Mouse (Mus musculus) thymus, postnatal 25 days (tissue): ENCODE measurements around the gene Lrrc75a.
"Not testable (repeated sequence)": the region's sequence is repeated elsewhere in the genome, so short reads cannot be mapped to it uniquely, and the experiment has no call there.

ENCODE experiments used
- DNase-seq: peaks from one replicate; pipeline ENCODE4 v3.0.0; 2022

The Lrrc75a gene

DNA sequence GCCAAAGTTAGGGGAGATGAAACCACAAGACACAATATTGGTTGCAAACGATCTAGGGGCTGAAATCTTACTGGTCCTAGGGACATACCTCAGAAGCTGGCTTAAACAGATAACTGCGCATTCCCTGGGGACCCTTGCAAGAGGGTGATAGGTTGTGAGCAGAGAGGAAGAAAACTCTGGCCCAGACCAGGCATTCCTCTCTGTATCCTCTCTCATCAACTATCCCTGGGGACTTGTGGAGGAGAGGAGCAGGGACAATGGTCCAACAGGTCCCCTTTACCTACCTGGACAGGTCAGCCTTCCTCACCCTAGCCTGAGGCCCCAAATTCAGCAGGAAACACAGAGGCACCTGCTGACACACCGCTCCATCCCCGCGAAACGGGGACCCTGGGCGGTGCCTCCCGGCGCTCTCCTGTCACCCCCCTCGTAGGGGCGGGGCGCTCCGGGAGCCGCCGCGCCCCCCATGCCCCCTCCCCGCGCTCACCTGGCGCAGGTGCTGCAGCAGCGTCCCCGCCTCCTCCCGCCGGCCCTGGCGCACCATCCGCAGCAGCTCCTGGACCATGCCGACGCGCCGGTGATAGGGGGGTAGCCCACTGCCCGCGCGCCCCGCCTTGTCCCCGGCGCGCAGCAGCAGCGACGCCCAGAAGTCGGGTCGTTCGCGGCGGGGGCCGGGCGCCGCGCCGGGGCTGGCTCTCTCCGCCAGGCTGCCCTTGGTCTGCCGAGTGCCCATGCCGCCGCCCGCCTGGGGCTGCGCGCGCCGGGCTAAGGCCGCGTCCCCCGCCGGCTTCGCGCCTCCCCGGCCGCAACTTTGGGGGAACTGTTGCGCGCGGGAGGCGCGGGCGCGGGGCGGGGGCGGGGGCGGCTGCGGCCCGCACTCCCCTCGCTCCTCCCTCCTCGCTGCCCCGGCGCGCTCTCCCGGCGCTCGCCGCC is at the start of gene Lrrc75a:
Gene Lrrc75a (minus strand): TSS at position 863 of the 930 bp plus-strand sequence.
- DNase-seq: peak; percentile 49

DNA sequence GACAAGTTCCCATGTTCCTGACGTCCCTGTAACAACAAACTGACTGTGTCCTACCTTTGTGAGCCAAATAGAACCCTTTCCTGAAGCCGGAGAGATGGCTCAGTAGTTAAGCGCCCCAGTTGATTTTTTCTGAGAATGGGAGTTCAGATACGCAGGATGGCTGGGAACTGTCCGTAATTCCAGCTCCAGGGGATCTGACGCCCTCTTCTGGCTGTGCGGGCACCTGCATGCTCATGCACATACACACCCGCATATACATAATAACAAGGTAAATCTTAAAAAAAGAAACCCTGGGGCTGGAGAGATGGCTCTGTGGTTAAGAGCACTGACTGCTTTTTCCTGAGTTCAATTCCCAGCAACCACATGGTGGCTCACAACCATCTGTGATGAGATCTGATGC is 46.8 kb upstream of the Lrrc75a start:
- no peak for DNase-seq

DNA sequence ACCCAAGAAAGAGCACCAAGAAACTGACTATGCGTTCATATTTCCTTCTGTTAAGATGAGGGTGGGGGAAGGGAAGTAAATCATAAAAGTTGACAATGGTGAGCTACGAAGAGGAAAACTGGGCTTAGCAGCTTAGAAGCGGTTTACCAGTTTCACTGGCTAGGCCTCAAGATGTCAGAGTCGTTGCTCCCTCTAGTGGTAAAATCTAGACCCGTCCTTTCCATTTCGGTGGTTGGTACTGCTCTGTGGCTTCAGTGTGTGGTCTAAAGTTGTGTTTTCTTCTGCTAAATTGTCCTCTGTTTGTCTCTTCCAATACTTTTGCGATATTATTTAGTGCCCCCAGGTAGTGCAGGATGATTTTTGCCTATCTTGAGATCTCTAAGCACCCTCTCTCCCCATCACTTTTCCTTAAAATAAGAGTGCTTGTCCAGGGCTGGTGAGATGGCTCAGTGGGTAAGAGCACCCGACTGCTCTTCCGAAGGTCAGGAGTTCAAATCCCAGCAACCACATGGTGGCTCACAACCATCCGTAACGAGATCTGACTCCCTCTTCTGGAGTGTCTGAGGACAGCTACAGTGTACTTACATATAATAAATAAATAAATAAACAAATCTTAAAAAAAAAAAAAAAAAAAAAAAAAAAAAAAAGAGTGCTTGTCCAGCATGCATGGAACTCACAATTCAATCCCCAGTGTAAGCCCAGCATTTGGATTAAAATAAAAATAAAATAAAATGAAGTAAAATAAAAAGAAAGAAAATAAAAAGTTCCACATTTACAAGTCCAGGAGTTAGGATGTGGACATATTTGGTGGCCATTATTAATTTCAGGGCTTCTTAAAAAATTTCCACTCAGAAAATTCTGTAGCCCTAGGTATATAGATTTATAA is 45.2 kb upstream of the Lrrc75a start:
- DNase-seq: peak; percentile 25

DNA sequence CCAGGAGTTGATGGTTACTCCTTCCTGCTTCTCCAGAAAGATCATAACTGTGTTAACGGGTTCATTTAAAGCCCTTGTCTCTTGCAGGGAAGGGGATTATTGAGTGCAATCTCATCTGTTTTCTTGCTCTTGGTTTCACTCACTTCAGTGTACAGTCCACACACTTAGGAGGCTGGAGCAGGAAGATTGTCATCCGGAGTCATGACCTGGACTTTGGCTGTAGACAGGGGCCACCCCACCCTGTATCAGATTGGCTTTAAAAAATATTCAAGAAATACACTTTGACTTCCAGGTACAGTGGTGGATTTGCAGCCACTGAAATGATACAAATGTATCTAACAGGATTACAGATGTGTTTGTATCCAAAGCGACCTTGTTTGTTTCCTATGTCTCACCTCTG is 43.3 kb upstream of the Lrrc75a start:
- no peak for DNase-seq

DNA sequence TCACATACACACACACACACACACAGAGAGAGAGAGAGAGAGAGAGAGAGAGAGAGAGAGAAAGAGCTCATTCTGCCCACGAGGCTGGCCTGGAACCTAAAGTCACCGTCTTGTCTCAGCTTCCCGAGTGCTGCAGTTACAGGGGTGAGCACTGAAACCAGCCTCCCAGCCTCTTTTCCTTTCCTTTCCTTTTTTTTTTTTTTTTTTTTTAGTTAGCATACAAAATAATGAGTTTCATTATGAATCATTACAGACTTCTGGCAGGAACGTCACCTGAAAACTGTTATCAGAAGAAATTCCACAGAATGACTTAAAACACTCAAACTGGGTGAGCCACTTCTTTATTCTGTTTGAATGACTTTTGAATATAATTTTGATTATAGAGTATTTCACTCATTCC is 31.6 kb upstream of the Lrrc75a start:
- no peak for DNase-seq

DNA sequence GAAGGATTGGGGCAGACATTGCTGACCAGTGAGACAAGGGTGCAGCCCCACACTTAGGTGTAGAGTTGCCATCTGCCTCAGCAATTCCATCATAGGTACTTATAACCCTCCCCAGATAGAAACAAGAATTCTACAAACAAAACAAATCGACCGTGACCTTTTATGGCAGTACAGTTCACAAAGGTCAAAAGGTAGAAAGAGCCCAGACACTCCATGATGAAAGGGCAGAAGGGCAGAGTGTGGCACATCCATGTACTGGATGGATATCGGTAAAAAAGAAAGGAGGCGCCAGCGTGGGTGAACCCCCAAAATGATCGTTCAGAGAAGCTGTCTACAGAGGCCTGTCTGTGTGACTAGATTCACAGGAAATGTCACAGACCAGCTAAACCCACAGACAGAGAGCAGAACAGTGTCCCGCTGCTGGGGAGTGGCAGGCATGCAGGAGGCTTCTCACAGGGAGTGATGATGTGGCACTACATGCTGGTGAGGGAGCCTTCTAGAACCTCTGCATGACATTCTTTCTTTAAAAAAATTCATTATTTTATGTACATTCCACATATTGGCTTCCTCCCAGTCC is 30.5 kb upstream of the Lrrc75a start:
- DNase-seq: peak; percentile 5

DNA sequence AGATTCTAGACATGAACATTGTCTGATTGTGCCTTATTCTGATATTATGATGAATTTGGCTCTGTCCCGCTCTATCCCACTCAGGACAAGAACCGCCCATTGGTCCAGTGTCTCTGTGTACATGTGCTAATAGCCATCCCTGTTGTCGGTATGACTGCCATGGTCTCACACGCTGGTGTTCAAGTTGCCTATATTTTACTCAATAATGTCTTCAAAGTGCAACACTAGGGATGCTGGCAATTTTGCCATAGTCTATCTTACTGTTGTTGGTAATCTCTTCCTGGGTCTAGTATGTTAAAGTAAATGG is 27.9 kb upstream of the Lrrc75a start:
- no peak for DNase-seq

DNA sequence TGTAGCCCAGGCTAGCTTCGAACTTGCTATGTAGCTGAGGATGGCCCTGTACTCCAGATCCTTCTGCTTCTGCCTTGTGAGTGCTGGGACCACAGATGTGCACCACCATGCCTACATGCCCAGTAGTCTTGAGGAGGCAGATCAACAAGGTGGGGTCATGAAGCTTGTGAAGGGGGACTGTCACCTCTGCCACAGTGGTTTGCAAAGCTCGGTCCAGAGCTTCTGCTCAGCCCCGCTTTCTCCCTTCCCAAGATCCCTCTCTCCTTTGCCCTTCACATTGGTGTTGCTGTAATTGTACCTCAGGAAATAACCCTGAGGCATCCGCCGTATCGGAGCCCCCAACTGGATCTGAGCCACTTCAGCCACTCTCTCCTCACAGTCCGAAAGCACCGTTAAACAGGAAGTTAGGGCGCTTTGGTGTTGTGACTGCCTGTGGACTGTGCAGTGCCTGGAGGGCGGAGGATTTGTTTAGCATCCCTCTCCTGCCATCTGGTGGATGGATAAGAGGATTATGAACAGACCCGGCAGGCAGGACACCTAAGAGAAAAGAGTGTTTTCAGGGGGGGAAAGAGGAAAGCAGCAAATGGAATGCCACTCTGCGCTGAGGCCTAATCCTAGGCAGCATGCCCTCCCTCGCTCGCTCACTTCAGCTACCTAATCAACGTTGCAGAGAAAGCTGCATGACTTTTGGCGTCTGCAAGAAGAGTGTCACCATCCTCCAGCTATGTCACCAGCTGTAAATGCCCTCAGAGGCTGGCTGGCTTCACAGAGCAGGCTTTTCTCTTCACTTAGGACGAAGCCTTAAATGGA is 27.4 kb upstream of the Lrrc75a start:
- peak; percentile 57 for DNase-seq

DNA sequence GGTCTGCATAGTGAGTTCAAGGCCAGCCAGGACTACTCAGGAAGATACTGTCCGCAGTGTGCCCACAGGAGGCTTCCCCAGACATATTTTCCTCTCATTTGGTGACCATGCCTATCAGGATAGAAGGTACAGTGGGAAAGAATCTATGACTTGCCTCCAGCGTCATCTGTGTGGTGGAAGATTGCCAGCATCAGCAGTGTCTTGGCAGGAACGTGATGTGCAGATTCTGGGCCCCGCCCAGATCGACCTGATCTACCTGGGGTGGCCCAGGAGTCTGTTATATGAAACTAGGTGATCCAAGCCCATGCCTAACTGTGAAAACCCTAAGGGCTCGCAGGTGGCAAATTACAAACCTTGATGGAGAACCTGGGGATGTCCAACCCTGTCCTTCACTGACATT is 21.7 kb upstream of the Lrrc75a start:
- no peak for DNase-seq

DNA sequence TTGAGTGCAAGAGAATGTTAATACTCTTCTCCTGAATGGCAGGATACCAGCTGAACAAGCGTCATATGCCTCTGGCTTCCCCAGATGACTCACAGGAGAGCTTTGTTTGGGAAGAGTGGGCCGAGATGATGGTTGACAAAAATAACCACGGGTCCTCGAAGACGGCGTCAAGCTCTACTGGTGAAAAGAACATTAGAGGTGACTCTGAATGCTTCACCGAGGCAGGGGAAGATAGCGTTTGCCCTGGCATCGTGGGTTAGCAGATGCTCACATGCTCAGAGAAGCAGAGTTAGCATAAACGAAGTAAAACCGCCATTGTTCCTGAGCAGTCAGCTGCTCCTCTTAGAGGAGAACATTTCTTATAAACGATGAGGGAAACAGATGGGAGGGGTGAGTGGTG is 21.1 kb upstream of the Lrrc75a start:
- no peak for DNase-seq

DNA sequence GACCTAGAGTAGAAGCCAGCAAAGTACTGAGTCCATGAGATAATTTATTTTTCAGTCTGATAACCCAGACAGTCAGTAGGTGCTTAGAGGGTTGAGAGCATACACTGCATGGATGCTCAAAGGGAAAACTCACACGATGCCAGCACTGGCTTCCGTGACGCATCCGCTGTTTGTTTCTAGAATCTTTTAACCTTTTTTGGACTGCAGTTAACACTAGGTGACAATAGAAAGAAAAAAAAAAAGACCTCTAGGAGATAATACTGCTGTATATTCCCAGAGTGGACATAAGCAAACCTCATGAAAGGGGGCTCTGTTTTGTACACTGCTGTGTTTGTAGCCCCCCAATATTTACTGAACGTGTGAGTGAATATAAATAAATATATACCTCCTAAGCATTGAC is 20.7 kb upstream of the Lrrc75a start:
- no peak for DNase-seq

DNA sequence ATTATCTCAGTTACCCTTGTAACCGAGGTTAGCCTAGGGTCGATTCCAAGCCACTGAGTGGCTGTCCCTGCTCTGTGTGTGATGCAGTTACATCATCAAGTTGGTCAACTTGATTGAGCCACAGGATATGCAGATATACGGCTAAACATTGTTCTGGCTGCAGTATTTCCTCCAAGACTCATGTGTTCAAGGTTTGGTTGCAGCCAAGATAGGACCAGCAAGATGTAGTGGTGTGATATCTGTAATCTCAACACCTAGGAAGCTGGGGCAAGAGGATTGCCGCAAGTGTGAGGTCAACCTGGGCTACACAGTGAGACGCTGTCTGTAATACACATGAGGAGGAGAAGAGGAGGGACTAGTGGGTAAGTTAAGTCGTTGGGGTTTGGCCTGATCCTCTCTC is 15.9 kb upstream of the Lrrc75a start:
- DNase-seq: no peak

DNA sequence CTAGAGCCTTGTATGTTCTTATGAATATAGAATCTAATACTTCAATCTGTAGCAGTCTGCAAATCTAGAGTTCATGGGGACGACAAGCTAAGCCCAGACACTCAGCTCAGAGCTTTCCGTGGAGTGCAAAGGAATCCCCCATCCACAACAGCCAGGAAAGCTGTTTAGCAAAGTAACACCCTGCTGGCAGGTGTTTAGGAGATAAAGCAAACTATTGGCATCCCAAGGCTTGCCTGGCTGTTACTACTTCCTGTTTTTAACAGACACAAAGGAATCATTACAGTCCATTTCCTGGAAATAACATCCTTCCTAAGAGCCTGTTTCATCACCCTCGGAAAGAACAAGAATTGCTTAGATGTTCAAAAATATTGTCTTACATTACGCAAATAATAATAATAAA is 12.6 kb upstream of the Lrrc75a start:
- no peak for DNase-seq

DNA sequence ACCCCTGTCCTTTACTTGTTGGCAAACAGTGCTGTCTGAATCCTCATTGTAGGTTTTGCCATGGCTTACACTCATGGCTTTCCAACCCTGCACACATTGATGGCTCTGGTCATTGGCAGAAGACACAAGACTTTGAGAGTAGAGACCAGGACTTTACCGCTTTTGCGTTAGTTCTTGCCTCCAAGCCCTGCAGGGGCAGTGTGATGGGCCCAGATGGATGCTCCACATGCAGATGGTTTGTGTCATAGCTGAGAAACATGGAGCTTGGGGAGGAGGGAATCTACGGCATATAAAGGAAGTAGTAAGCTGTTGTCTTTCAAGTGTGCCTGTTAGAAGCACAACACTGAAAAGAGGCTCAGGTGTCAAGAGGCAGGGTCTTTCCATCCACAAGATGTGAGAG is 3.8 kb upstream of the Lrrc75a start:
- no peak for DNase-seq

DNA sequence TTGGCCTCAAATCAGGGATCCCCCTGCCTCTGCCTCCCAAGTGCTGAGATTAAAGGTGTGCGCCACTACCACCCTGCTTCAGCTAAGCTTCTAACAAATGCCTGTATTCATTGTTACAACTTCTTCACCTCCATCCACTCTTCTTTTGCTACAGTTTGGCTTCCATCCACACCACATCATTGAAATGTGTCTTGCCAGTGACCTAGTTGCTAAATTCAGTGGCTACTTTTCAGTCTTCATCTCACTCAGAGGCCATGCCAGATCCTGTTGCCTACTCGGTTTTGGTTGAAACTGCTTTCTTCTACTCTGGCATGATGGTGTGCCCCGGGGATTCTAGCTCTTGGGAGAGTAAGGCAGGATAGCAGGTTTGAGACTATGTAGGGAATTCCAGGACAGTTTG is 3.2 kb upstream of the Lrrc75a start:
- DNase-seq: no peak

DNA sequence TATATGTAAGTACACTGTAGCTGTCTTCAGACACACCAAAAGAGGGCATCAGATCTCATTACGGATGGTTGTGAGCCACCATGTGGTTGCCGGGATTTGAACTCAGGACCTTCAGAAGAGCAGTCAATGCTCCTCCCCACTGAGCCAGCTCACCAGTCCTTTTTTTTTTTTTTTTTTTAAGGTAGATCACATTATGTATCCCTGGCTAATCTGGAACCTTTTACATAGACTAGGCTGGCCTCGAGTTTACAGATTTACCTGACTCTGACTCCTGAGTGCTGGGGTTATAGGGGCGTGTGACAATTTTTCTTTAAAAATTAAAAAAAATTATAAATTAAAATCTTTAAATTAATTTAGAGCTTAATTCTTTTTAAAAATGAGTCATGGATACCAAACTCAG is 1.5 kb upstream of the Lrrc75a start:
- not testable (repeated sequence) for DNase-seq

DNA sequence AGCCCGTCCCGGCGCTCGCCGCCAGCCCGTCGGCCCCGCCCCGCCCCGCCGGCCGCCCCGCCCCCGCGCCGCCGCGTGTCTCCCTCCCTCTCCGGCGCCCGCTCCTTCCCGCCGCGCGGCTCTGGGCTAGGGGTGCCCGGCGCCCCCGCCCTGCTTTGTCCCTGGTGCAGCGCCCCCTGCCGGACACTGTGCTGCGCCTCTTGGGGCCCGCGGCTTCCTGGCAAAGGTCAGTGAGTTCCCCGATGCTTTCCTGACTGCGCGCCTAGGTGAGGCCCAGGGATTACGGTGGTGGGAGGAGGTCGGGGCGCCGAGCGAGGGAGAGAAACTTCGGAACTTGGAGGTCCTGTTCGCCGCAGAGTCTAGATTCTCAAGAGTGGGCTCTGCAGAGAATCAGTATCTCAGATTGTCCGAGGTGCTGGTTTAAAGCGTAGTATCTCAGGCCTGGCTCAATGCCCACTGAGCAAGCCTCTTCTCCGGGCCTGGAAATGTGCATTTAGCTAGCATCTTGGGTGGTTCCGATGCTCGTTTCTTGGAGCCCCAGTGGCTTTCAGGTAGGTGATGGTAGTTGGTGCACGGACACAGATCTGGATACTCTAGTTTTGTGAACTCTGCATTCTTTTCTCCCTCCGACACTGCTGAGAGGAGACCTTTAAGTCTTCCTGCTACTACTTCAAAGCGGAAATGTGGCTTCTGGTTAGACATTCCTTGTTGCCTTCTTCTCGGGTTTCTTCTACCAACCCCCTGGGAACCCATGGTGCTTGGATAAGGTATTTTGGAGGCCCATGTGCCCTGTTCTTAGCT is 468 bp upstream of the Lrrc75a start, which contains the start of gene Mmgt2:
Gene Mmgt2 (plus strand): TSS at position 74 of the 801 bp plus-strand sequence.
- peak; percentile 98 for DNase-seq

DNA sequence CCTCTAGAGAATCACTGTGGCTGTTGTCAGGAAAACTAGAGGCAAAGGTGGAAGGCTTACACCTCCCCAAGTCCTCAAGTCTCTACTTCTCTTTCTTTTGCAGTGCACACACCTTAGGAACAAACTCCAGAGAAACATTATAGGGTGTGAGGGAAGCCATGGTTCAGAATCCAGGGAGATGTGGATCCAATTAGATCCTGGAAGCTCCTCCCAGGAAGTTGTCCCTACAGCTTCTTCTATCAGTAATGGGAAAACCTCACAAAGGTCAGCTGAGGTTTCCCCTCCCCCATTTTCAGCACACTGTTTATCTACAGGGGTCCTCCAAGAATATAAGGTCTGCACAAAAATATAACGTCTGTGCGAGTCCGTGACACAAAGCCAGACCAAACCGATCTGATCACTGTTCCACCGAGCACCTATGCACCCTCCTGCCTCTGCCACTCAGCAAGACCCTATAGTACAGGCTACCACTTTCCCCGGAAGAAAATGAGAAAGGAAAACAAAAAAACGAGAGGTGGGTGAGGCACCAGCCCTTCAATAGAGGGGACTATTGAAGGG is 1.3 kb downstream of the Lrrc75a start:
- no peak for DNase-seq

DNA sequence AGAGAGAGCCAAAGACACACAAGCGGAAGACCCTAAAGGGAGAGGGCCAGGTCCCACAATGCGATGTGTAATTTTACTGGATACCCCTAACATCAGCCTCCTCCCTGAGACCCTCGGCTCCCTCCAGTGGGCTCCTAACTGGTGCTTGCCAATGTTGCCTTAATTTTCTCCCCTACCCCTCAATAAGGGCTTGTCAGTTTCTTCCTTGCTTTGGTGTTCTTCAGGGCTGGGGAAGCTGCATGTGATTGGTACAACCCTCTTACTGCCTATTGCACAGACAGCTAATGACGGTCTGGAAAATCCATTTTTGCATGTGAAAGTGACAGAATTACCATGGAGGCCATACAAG is 1.9 kb downstream of the Lrrc75a start:
- no peak for DNase-seq

DNA sequence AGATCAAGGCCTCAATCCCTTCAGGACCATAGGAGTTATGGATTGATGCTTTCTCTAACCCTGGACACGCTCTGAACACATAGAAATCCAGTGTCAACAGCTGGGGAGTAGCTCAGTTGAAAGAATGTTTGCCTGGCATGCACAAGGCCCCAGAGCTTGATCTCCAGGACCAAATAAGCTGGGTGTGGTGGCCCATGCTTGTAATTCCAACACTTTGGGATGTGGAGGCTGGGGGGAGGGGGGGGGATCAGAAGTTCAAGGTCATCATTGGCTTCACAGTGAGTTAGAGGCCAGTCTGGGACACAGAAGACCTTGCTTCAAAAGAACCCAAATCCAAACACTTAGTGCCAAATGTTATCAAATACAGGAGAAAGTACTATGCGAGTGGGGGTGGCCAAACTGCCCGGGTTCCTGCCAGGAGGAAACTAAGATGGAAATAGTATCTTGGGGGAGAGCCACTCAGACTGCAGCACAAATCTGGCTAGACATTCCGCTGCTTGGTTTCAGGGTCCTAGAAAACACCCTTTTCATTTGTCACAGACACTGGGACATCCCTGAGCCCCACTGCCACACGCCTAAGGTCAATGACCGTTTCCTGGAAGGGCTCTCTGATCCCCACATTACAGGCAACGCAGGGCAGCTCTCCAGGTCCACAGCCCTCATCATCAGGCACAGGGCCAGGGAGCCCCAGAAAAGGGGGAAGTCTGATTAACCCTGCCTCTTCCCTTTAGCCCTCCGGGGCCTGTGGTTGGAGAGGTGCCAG is 2.4 kb downstream of the Lrrc75a start:
- no peak for DNase-seq

DNA sequence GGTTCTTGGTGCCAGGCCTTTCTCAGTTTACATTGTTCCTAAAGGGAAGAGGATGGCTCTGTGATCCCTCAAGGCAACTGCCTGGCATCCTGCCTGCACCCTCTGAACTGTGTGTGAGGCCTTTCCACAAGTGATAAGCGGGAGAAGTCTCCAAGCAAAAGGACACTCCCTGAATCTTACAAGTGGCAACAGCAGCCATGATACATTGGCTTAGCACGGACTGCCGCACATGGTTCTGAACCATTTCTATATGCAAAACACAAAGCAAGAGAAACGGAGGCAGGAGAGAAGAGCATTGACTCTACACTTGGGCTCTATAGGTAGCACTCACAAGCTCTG is 3.0 kb downstream of the Lrrc75a start:
- no peak for DNase-seq
